Mouse (Mus musculus): ENCODE results near the gene Med28. TPM values are rescaled to one million over a fixed set of nuclear protein-coding genes. Genes with fewer than 3 reads are reported as not detected.

Gene Med28
- total and polyA plus RNA-seq, 3 experiments: 83.7 to 107 (median 103) TPM

- Histone ChIP-seq H3K27ac (ENCODE audit: insufficient read depth, low read depth) (no peak overlapping the region), H3K27me3 (replicated peaks) (no peaks in the 10 kb centered on the region), H3K9me3 (replicated peaks; ENCODE audit: low read length) (no peaks in the 10 kb centered on the region), H3K4me1 (ENCODE audit: control insufficient read depth in 1 of 2, insufficient read depth in 2 of 2) (peaks cover 0 to 11% of the 10 kb centered on the region in 2 experiments; a peak in 2 of 4 replicates), H3K79me2 (replicated peaks; ENCODE audit: control insufficient read depth, extremely low read depth, insufficient read depth, poor library complexity, severe bottlenecking) (no peaks in the 10 kb centered on the region), H3K4me3 (replicated peaks in 1 of 3; ENCODE audit: low read depth in 2 of 3, low read length in 2 of 3, poor library complexity in 1 of 3) (no peak overlapping the region), H3K9ac (ENCODE audit: insufficient read depth, low read depth) (no peak overlapping the region), H3K36me3 (replicated peaks in 1 of 2; ENCODE audit: control insufficient read depth in 1 of 2, insufficient read depth in 1 of 2, low read length in 1 of 2) (no peaks in the 10 kb centered on the region), H3K4me2 (ENCODE audit: insufficient read depth, low read depth, poor library complexity, severe bottlenecking) (no peak overlapping the region)
- no peak for DNase-seq (ENCODE audit: extremely low read depth)
- in situ Hi-C loops (cut with MboI; ENCODE audit: low pct_ligation_motif_present, low pct_unique_long_range_greater_than_20kb, low sequenced_read_pairs): no loop called here
- dilution Hi-C loops (cut with MboI; ENCODE audit: extremely low pct_ligation_motif_present, extremely low pct_unique_long_range_greater_than_20kb, low sequenced_read_pairs): no loop called here
- TF ChIP-seq USF2 (conservative IDR thresholded peaks at IDR 0.05; ENCODE audit: low read depth, low read length) (no peak), NELFE (IDR thresholded peaks at IDR 0.05; ENCODE audit: low read depth, low read length) (no peak), ZMIZ1 (IDR thresholded peaks at IDR 0.05; ENCODE audit: low read depth, low read length) (no peak), PAX5 (IDR thresholded peaks at IDR 0.05; ENCODE audit: low read length) (no peak), MAZ (IDR thresholded peaks at IDR 0.05; ENCODE audit: low read depth, low read length) (no peak), IRF4 (IDR thresholded peaks at IDR 0.05; ENCODE audit: low read depth, low read length) (no peak), USF1 (IDR thresholded peaks at IDR 0.05; ENCODE audit: low read depth, low read length) (no peak), RAD21 (IDR thresholded peaks at IDR 0.05; ENCODE audit: low read depth, low read length) (no peak), CTCF (conservative IDR thresholded peaks at IDR 0.05 in 1 of 2, IDR thresholded peaks at IDR 0.05 in 1 of 2; ENCODE audit: low read depth in 2 of 2, low read length in 2 of 2) (no peak), MEF2A (IDR thresholded peaks at IDR 0.05; ENCODE audit: borderline replicate concordance, low read depth, low read length) (no peak), CHD1 (IDR thresholded peaks at IDR 0.05; ENCODE audit: low read depth, low read length) (no peak), JUN (IDR thresholded peaks at IDR 0.05; ENCODE audit: insufficient read depth, low read depth, low read length) (no peak), UBTF (IDR thresholded peaks at IDR 0.05; ENCODE audit: low read depth, low read length) (no peak), KAT2A (IDR thresholded peaks at IDR 0.05; ENCODE audit: insufficient replicate concordance, low read length) (no peak), POLR2AphosphoS2 (IDR thresholded peaks at IDR 0.05; ENCODE audit: low read depth, low read length) (no peak), E2F4 (IDR thresholded peaks at IDR 0.05; ENCODE audit: insufficient replicate concordance, low read depth, low read length) (no peak)
These were observed 57.3 kb downstream of the Med28 start for GRCm38 (mm10) chr5:45577376-45577775.

Other genes with a start within 250 kb of the Med28 start
- gene Qdpr, start 70.0 kb upstream of the Med28 start, total RNA-seq (2012; rRNA removed): 34.8 and 36.8 TPM in 2 replicates
- 78.3 and 82.6 TPM in 2 replicates for gene Qdpr, start 70.0 kb upstream of the Med28 start, total RNA-seq (2014; rRNA removed)
- 72.7 and 79.0 TPM in 2 replicates for gene Qdpr, start 70.0 kb upstream of the Med28 start, polyA plus RNA-seq (2012; ENCODE audit: insufficient read length, low read depth)
- gene Clrn2, start 66.5 kb upstream of the Med28 start, total RNA-seq (2012; rRNA removed): not detected in 2 replicates
- gene Clrn2, start 66.5 kb upstream of the Med28 start, total RNA-seq (2014; rRNA removed): not detected in 2 replicates
- gene Clrn2, start 66.5 kb upstream of the Med28 start, polyA plus RNA-seq (2012; ENCODE audit: insufficient read length, low read depth): not detected in 2 replicates
- 108 and 126 TPM in 2 replicates for gene Lap3, start 26.9 kb upstream of the Med28 start, total RNA-seq (2012; rRNA removed)
- 130 and 146 TPM in 2 replicates for gene Lap3, start 26.9 kb upstream of the Med28 start, total RNA-seq (2014; rRNA removed)
- gene Lap3, start 26.9 kb upstream of the Med28 start, polyA plus RNA-seq (2012; ENCODE audit: insufficient read length, low read depth): 167 and 211 TPM in 2 replicates
- 0.04 TPM in 1 of 2 replicates, not detected in the other for gene Fam184b, start 119.4 kb downstream of the Med28 start, total RNA-seq (2012; rRNA removed)
- gene Fam184b, start 119.4 kb downstream of the Med28 start, total RNA-seq (2014; rRNA removed): not detected in 2 replicates
- 0.10 TPM in 1 of 2 replicates, not detected in the other for gene Fam184b, start 119.4 kb downstream of the Med28 start, polyA plus RNA-seq (2012; ENCODE audit: insufficient read length, low read depth)
- gene Ncapg, start 149.7 kb downstream of the Med28 start, total RNA-seq (2012; rRNA removed): 58.9 and 63.9 TPM in 2 replicates
- 95.5 and 113 TPM in 2 replicates for gene Ncapg, start 149.7 kb downstream of the Med28 start, total RNA-seq (2014; rRNA removed)
- gene Ncapg, start 149.7 kb downstream of the Med28 start, polyA plus RNA-seq (2012; ENCODE audit: insufficient read length, low read depth): 66.7 and 69.6 TPM in 2 replicates